Mouse (Mus musculus): ENCODE data around the gene Cass4.

The Cass4 gene

GRCm38 (mm10) chr2:172393391-172394051 lies at the start of gene Cass4:
Cass4 (plus strand) TSS chr2:172393794.
- DNase-seq (ENCODE audit: low read depth, low spot score): peak; percentile 70

GRCm38 (mm10) chr2:172344669-172345068 lies 48.9 kb upstream of the Cass4 start:
- DNase-seq (ENCODE audit: low read depth, low spot score): no peak

GRCm38 (mm10) chr2:172345258-172345738 lies 48.3 kb upstream of the Cass4 start, which contains the start of gene Fam210b:
Fam210b (plus strand) TSS chr2:172345565.
- DNase-seq (ENCODE audit: low read depth, low spot score): peak; percentile 99

GRCm38 (mm10) chr2:172346034-172346929 lies 47.3 kb upstream of the Cass4 start:
- DNase-seq (ENCODE audit: low read depth, low spot score): peak; percentile 42

GRCm38 (mm10) chr2:172346933-172347611 lies 46.5 kb upstream of the Cass4 start:
- no peak for DNase-seq (ENCODE audit: low read depth, low spot score)

- DNase-seq (ENCODE audit: low read depth, low spot score): no peak
These were observed 45.2 kb upstream of the Cass4 start for GRCm38 (mm10) chr2:172348297-172348950.

- peak; percentile 67 for DNase-seq (ENCODE audit: low read depth, low spot score)
These were observed 43.8 kb upstream of the Cass4 start for GRCm38 (mm10) chr2:172349776-172350175.

GRCm38 (mm10) chr2:172350773-172351172 lies 42.8 kb upstream of the Cass4 start:
- no peak for DNase-seq (ENCODE audit: low read depth, low spot score)

- no peak for DNase-seq (ENCODE audit: low read depth, low spot score)
These were observed 40.4 kb upstream of the Cass4 start for GRCm38 (mm10) chr2:172353218-172353617.

- DNase-seq (ENCODE audit: low read depth, low spot score): no peak
These were observed 38.8 kb upstream of the Cass4 start for GRCm38 (mm10) chr2:172354761-172355160.

- DNase-seq (ENCODE audit: low read depth, low spot score): no peak
These were observed 37.8 kb upstream of the Cass4 start for GRCm38 (mm10) chr2:172355833-172356232.

- DNase-seq (ENCODE audit: low read depth, low spot score): no peak
These were observed 30.4 kb upstream of the Cass4 start for GRCm38 (mm10) chr2:172363176-172363575.

GRCm38 (mm10) chr2:172370411-172371223 lies 23.0 kb upstream of the Cass4 start, which contains the start of the genes Aurka and Cstf1:
Aurka (minus strand) TSS chr2:172370535.
Cstf1 (plus strand) TSS chr2:172370681.
- peak; percentile 98 for DNase-seq (ENCODE audit: low read depth, low spot score)

GRCm38 (mm10) chr2:172371258-172371657 lies 22.3 kb upstream of the Cass4 start:
- DNase-seq (ENCODE audit: low read depth, low spot score): no peak

- no peak for DNase-seq (ENCODE audit: low read depth, low spot score)
These were observed 17.0 kb upstream of the Cass4 start for GRCm38 (mm10) chr2:172376551-172376950.

GRCm38 (mm10) chr2:172376999-172377515 lies 16.5 kb upstream of the Cass4 start:
- DNase-seq (ENCODE audit: low read depth, low spot score): peak; percentile 38

GRCm38 (mm10) chr2:172378332-172378731 lies 15.3 kb upstream of the Cass4 start:
- peak; percentile 59 for DNase-seq (ENCODE audit: low read depth, low spot score)

- DNase-seq (ENCODE audit: low read depth, low spot score): peak; percentile 54
These were observed 13.1 kb upstream of the Cass4 start for GRCm38 (mm10) chr2:172380513-172380912.

GRCm38 (mm10) chr2:172381341-172381740 lies 12.3 kb upstream of the Cass4 start:
- DNase-seq (ENCODE audit: low read depth, low spot score): no peak

GRCm38 (mm10) chr2:172381898-172382297 lies 11.7 kb upstream of the Cass4 start:
- DNase-seq (ENCODE audit: low read depth, low spot score): no peak
